ENCODE assay signal across 12 mouse cellular contexts in the genomic region with DNA sequence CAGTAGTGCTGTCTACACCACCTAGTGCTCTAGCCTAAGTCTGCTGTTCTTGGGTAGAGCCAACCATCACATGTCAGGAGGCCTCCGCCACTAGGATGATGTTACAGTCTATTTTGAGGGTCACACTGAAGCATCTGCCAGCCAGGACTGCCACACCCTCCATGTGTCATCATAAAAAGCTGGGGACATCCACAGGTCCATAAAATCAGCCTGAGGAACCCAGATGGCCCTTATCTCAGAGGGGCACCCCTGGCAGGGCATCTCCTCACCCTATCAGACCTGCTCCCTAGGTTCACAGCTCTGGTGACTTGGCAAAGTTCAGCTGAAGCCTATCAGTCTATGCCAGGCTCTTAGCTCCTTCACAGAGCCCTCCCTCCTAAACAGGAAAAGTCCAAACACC. TPM values are rescaled to one million over a fixed set of nuclear protein-coding genes. Genes with fewer than 3 reads are reported as not detected.
A peak's percentile ranks its signal among the peaks of the same experiment; 100 is the strongest.
DNase-seq lines count a peak whose midpoint lies in the region; ATAC-seq and TF ChIP-seq lines count a peak whose summit lies in the region.
"Had no signal": no experiment of that assay in that cellular context is flagged by ENCODE, and none has a peak within 500 bp of the region (broad histone marks: within the 10 kb centered on the region; RNA-seq: fewer than 3 reads in every experiment).

No protein-coding gene starts in this region.

- H3K36me3 ChIP-seq in midbrain, embryonic 13.5 days: peaks cover 64% of the 10 kb centered on the region
- H3K36me3 ChIP-seq in midbrain, embryonic 10.5 days: peaks cover 88% of the 10 kb centered on the region
- peaks cover 94% of the 10 kb centered on the region for H3K36me3 ChIP-seq in liver, embryonic 12.5 days
- peaks cover 3% of the 10 kb centered on the region for H3K36me3 ChIP-seq in stomach, postnatal 0 days (ENCODE audit: control insufficient read depth, insufficient read depth, low read length)

- peaks cover 23% of the 10 kb centered on the region for H3K4me1 ChIP-seq in midbrain, embryonic 13.5 days (replicated peaks)
- peaks cover 7% of the 10 kb centered on the region for H3K4me1 ChIP-seq in midbrain, embryonic 10.5 days
- peaks cover 95% of the 10 kb centered on the region for H3K4me1 ChIP-seq in liver, embryonic 12.5 days
- H3K4me1 ChIP-seq in stomach, postnatal 0 days (replicated peaks; ENCODE audit: control insufficient read depth, insufficient read depth): peaks cover 4% of the 10 kb centered on the region; the same call in 1 of the 2 replicates

- DNase-seq in midbrain, embryonic 10.5 days (ENCODE audit: low spot score): no peak
- peak; percentile 38 to 45 for DNase-seq in heart, adult 9 months (ENCODE audit: low spot score in 2 of 2)
- no peak for DNase-seq in stomach, postnatal 0 days (ENCODE audit: low spot score)
- DNase-seq in right cerebral cortex, postnatal 4 days: no peak
- no peak for DNase-seq in testis, postnatal 10 days (ENCODE audit: low spot score)
- DNase-seq in left cerebral cortex, postnatal 36 days (ENCODE audit: low spot score in 2 of 2): no peak
- DNase-seq: cerebellum, adult 8-10 months; kidney, postnatal 25 days had no signal

- H3K4me2 ChIP-seq in midbrain, embryonic 13.5 days (replicated peaks): no peak overlapping the region
- peak overlapping the region; percentile 75 for H3K4me2 ChIP-seq in liver, embryonic 12.5 days
- no peak overlapping the region for H3K4me2 ChIP-seq in stomach, postnatal 0 days (replicated peaks; ENCODE audit: low read depth)

- intact Hi-C loops in left cerebral cortex, postnatal 36 days (cut with DNase I): loop anchor here (10.0 kb wide), 1 partner anchor 106 kb away; no protein-coding TSS in a partner anchor

- 0 out of 2 replicates have a peak, but pooled peaks have one; percentile 27 for ATAC-seq in midbrain, embryonic 13.5 days
- peak; percentile 97 for ATAC-seq in liver, embryonic 12.5 days
- ATAC-seq in stomach, postnatal 0 days (ENCODE audit: low FRiP score, low TSS enrichment): peak; percentile 62; the same call in 1 of the 2 replicates
- ATAC-seq: Patski had no signal

- no peak overlapping the region for H3K4me3 ChIP-seq in midbrain, embryonic 13.5 days (replicated peaks)
- H3K4me3 ChIP-seq in midbrain, embryonic 10.5 days: no peak overlapping the region
- H3K4me3 ChIP-seq in liver, embryonic 12.5 days: peak overlapping the region; percentile 97
- no peak overlapping the region for H3K4me3 ChIP-seq in stomach, postnatal 0 days (ENCODE audit: low read depth, low read length)

- no peak overlapping the region for H3K9ac ChIP-seq in midbrain, embryonic 13.5 days (replicated peaks)
- peak overlapping the region; percentile 73 for H3K9ac ChIP-seq in liver, embryonic 12.5 days
- H3K9ac ChIP-seq in stomach, postnatal 0 days (ENCODE audit: low read length): no peak overlapping the region

- WGBS in midbrain, embryonic 13.5 days: 91% methylated on average over 1 of the region's 1 CpGs
- 89% methylated on average over 1 of the region's 1 CpGs for WGBS in midbrain, embryonic 10.5 days
- 14% methylated on average over 1 of the region's 1 CpGs for WGBS in liver, embryonic 12.5 days (ENCODE audit: insufficient replicate concordance)
- WGBS in stomach, postnatal 0 days: 81% methylated on average over 1 of the region's 1 CpGs

- H3K27ac ChIP-seq in midbrain, embryonic 13.5 days: no peak overlapping the region
- H3K27ac ChIP-seq in midbrain, embryonic 10.5 days (replicated peaks): no peak overlapping the region
- H3K27ac ChIP-seq in liver, embryonic 12.5 days: peak overlapping the region; percentile 97
- no peak overlapping the region for H3K27ac ChIP-seq in stomach, postnatal 0 days (replicated peaks)

- H3K27me3 ChIP-seq in midbrain, embryonic 13.5 days: no peaks in the 10 kb centered on the region
- H3K27me3 ChIP-seq in midbrain, embryonic 10.5 days (ENCODE audit: low read depth, poor library complexity, severe bottlenecking): no peaks in the 10 kb centered on the region
- no peaks in the 10 kb centered on the region for H3K27me3 ChIP-seq in liver, embryonic 12.5 days (replicated peaks)
- no peaks in the 10 kb centered on the region for H3K27me3 ChIP-seq in stomach, postnatal 0 days (ENCODE audit: control insufficient read depth, insufficient read depth, low read length)
- H3K27me3 ChIP-seq: Patski had no signal

- H3K9me3 ChIP-seq in midbrain, embryonic 13.5 days: no peaks in the 10 kb centered on the region
- no peaks in the 10 kb centered on the region for H3K9me3 ChIP-seq in midbrain, embryonic 10.5 days (replicated peaks)
- no peaks in the 10 kb centered on the region for H3K9me3 ChIP-seq in liver, embryonic 12.5 days (replicated peaks)
- no peaks in the 10 kb centered on the region for H3K9me3 ChIP-seq in stomach, postnatal 0 days (ENCODE audit: control insufficient read depth, low read length)

- TF ChIP-seq EP300 in stomach, postnatal 0 days (optimal IDR thresholded peaks at IDR 0.05): no peak

- TF ChIP-seq CTCF in stomach, postnatal 0 days (IDR thresholded peaks at IDR 0.05; ENCODE audit: low read depth): no peak

RNA-seq across cellular contexts. Expression of gene Ranbp10, which starts 6.2 kb away (rescaled TPM):
- polyA plus RNA-seq in midbrain, embryonic 13.5 days (2015; fragmentation: Nextera tagmentation; extraction: Ambion mirVana): 13.8 and 15.9 TPM in 2 replicates
- polyA plus RNA-seq in midbrain, embryonic 10.5 days (2016; fragmentation: Nextera tagmentation; extraction: Ambion mirVana): 9.6 and 11.4 TPM in 2 replicates
- 37.7 and 37.8 TPM in 2 replicates for polyA plus RNA-seq in liver, embryonic 12.5 days (2016; fragmentation: Nextera tagmentation; extraction: Ambion mirVana)
- 7.1 TPM in 2 replicates for polyA plus RNA-seq in stomach, postnatal 0 days (2015; fragmentation: Nextera tagmentation; extraction: Ambion mirVana)
- total RNA-seq in left cerebral cortex, postnatal 36 days (2021): 10 to 100 TPM; 22.1 to 25.1 TPM

RNA-seq across cellular contexts. Expression of gene Tsnaxip1, which starts 6.6 kb away (rescaled TPM):
- 0.36 and 0.58 TPM in 2 replicates for polyA plus RNA-seq in midbrain, embryonic 13.5 days (2015; fragmentation: Nextera tagmentation; extraction: Ambion mirVana)
- 0.22 and 0.23 TPM in 2 replicates for polyA plus RNA-seq in midbrain, embryonic 10.5 days (2016; fragmentation: Nextera tagmentation; extraction: Ambion mirVana)
- polyA plus RNA-seq in liver, embryonic 12.5 days (2016; fragmentation: Nextera tagmentation; extraction: Ambion mirVana): 0.12 and 0.19 TPM in 2 replicates
- not detected in 2 replicates for polyA plus RNA-seq in stomach, postnatal 0 days (2015; fragmentation: Nextera tagmentation; extraction: Ambion mirVana)
- total RNA-seq in left cerebral cortex, postnatal 36 days (2021): not detected
- polyA plus RNA-seq: small intestine, adult 2 months had no signal

RNA-seq across cellular contexts. Expression of gene Cenpt, which starts 32.2 kb away (rescaled TPM):
- 60.9 and 64.9 TPM in 2 replicates for polyA plus RNA-seq in midbrain, embryonic 13.5 days (2015; fragmentation: Nextera tagmentation; extraction: Ambion mirVana)
- polyA plus RNA-seq in midbrain, embryonic 10.5 days (2016; fragmentation: Nextera tagmentation; extraction: Ambion mirVana): 55.7 and 62.6 TPM in 2 replicates
- 29.0 and 29.2 TPM in 2 replicates for polyA plus RNA-seq in liver, embryonic 12.5 days (2016; fragmentation: Nextera tagmentation; extraction: Ambion mirVana)
- 14.2 and 15.1 TPM in 2 replicates for polyA plus RNA-seq in stomach, postnatal 0 days (2015; fragmentation: Nextera tagmentation; extraction: Ambion mirVana)
- total RNA-seq in left cerebral cortex, postnatal 36 days (2021): 10 to 100 TPM; 15.2 to 18.0 TPM

RNA-seq across cellular contexts. Expression of gene Thap11, which starts 34.0 kb away (rescaled TPM):
- 58.9 and 62.2 TPM in 2 replicates for polyA plus RNA-seq in midbrain, embryonic 13.5 days (2015; fragmentation: Nextera tagmentation; extraction: Ambion mirVana)
- 82.2 and 88.1 TPM in 2 replicates for polyA plus RNA-seq in midbrain, embryonic 10.5 days (2016; fragmentation: Nextera tagmentation; extraction: Ambion mirVana)
- polyA plus RNA-seq in liver, embryonic 12.5 days (2016; fragmentation: Nextera tagmentation; extraction: Ambion mirVana): 53.0 and 53.2 TPM in 2 replicates
- 36.8 and 37.8 TPM in 2 replicates for polyA plus RNA-seq in stomach, postnatal 0 days (2015; fragmentation: Nextera tagmentation; extraction: Ambion mirVana)
- 10 to 100 TPM; 38.9 to 44.8 TPM for total RNA-seq in left cerebral cortex, postnatal 36 days (2021)

RNA-seq across cellular contexts. Expression of gene Nutf2, which starts 39.5 kb away (rescaled TPM):
- polyA plus RNA-seq in midbrain, embryonic 13.5 days (2015; fragmentation: Nextera tagmentation; extraction: Ambion mirVana): 253 and 263 TPM in 2 replicates
- 375 and 418 TPM in 2 replicates for polyA plus RNA-seq in midbrain, embryonic 10.5 days (2016; fragmentation: Nextera tagmentation; extraction: Ambion mirVana)
- polyA plus RNA-seq in liver, embryonic 12.5 days (2016; fragmentation: Nextera tagmentation; extraction: Ambion mirVana): 180 and 183 TPM in 2 replicates
- 83.5 and 103 TPM in 2 replicates for polyA plus RNA-seq in stomach, postnatal 0 days (2015; fragmentation: Nextera tagmentation; extraction: Ambion mirVana)
- 10 to 100 TPM; 25.7 to 35.4 TPM for total RNA-seq in left cerebral cortex, postnatal 36 days (2021)

Comparison
In these comparisons a context has a peak if more than half of its experiments do, and no peak if none do; other contexts are left out.
1. ATAC-seq: peak in every context shown above with its lines; median percentile 97 in liver, embryonic 12.5 days; 62 in stomach, postnatal 0 days; 27 in midbrain, embryonic 13.5 days.
2. DNase-seq: peak in heart, adult 9 months (2 of 2); none in midbrain, embryonic 10.5 days (single experiment), stomach, postnatal 0 days (single experiment), right cerebral cortex, postnatal 4 days (single experiment), testis, postnatal 10 days (single experiment) and left cerebral cortex, postnatal 36 days (0 of 2).